Mouse (Mus musculus) kidney, postnatal 36 days (tissue): ENCODE results near the gene Daam1.
A peak's percentile ranks its signal among the peaks of the same experiment; 100 is the strongest.

ENCODE experiments used
- DNase-seq, 2 experiments: peaks; one replicate each; pipeline ENCODE4 v3.0.0; 2021 to 2022; ENCODE audit warnings: mixed read lengths in 2 of 2

Daam1 gene

DNA sequence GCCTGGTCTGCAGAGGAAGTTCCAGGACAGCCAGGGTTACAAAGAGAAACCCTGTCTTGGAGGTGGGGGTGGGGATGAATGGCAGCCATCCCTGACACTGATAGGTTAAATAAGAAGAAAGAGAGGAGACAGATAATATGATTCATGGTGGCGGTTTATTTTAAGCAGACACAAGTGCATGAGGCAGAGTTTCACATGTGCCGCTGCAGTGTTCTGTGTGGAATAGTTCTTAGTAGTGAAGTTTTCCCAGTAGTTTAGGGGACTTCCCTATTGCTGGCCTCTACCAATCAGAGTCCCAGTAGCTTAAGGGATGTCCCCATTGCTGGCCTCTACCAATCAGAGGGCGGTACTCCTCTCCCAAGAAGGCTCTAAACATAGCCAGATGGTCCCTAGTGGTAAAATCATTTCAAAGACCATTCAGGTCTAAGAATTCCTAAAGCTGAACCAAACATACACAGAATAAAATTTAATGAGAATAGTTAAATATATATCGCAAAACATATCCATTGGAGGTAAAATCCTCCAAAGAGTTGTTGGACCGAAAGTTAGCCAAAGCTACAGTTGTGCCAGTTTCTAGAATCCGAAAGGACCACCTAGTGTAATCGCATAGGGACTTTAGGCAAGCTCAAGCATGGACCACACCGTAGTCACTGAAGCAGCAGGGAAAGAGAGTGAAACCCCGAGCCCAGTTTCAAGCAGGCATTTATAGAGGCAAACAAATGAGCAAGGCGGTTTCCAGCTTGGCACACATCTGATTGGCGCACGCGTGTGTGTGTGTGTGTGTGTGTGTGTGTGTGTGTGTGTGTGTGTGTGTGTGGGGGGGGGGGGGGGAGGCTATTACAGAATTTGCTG, 178.4 kb downstream of the Daam1 start:
- DNase-seq = no peak

DNA sequence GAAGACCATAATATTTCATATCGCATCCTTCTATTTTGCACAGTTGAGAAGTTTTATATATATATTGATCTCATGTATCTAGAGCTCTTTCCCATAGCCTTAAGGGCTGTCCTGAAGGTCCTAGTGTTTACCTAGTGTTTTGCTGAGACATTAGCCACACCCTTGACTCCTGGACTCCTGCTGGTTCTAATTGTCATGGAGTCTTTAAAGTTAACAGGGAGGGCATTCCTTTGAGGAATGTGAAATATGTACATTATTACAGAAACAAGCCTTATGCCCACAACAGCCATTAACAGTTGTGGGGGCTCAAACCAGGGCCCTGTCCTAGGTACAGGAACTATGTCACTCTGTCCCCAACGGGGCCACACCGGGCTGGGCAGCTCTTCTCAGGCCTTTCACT, 180.5 kb downstream of the Daam1 start:
- no peak for DNase-seq

DNA sequence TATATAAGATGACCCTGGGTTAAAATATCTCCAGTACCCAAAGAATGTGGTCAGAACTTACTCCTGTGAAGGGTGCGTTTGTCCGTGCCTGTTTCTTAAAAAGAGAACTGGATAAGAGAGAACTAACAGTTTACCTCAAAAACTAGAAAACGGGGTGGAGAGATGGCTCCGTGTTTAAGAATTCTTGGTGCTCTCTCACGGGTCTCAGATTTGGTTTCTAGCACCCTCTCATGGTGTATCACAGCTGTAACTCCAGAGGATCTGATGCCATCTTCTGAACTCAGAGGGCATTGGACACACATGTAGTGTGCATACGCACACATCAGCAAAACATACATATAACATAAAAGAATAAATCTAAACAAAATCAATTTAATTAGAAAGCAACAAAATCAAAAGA, 181.2 kb downstream of the Daam1 start:
- no peak for DNase-seq

DNA sequence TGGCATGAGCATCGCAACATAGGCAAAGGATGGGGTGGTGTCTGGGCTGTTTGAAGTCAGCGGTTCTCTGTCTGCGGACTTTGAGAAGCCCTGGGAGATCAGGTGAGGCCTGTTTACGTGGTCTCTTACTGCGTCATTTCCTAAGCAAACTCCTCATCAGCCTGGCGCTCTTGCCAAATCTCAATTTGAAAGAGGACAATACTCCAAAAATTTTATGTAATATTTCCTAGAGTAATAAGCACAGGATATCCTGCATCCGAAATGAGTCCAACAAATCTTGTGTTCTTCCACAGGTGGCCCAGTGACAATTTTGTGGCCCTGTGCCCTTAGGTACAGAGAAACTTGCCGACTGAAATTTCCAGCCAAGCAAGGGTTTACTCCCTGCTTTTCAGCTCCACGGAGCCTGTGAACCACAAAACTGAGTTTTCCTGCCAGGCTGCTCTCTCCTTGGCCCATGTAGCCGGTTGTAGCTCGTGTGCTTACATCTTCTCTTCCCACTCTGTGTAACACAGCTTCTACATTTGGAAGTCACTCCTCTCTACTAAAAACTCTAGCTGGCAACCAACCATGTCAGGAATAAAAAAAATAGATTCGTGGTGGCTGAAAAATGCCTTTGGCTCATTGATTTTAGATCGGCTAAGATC, 183.0 kb downstream of the Daam1 start:
- DNase-seq = peak in 1 of 2 experiments; percentile 19

DNA sequence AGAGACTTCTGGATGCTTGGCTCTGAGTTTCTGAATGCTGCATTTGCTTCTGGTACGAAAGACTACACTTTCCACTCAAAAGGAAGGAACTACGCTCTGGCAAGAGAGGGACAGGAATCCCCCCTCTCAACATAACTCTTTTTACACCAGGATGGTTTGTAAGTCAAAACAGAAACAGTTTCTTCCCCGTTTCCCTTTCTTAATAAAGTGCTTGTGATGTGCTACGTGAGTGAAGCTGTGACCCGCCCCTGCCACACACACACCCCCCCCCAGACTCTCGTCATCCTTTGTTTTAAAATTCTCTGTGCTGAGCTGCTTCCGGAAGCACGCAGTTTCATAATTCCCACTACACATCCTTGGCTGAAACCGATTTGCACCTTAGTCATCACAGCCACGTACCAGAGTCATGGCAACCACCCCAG, 183.5 kb downstream of the Daam1 start:
- no peak for DNase-seq

DNA sequence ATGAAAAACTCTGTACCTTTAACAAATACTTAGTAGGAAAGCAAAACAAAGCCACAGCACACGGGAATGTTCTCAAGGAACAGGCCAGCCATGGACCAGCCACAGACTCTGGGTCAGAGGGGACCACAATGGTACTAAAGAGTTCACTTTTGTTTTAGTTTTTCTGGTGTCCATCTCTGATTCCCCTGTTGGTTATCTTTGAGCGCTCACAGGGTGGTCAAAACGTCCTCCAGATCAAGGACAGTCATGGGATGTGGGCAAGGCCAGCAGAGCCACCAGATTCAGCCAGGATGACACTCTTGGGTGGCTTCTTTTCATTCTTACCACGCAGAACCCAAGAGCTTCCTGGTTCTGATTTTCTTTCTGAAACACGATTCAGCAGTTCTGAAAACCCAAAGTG, 184.4 kb downstream of the Daam1 start:
- no peak for DNase-seq

DNA sequence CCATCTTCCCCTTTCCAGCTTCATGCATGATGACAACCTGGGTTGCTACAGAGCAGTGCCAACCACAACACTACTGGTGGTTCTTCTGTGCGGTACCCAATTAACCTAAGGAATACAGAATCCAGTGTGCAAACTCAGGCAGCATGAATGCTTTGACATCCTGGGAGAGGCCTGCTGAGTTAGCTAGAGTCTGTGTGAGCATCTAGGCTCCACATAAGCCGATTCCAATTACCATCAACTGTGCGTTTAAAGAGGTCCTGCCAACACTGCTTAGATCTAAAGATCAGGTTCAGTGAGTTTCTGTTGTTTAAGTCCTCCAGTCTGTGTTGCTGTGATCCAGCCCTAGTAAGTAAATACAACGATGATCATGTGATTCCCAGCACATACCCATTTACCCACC, 189.4 kb downstream of the Daam1 start:
- no peak for DNase-seq

DNA sequence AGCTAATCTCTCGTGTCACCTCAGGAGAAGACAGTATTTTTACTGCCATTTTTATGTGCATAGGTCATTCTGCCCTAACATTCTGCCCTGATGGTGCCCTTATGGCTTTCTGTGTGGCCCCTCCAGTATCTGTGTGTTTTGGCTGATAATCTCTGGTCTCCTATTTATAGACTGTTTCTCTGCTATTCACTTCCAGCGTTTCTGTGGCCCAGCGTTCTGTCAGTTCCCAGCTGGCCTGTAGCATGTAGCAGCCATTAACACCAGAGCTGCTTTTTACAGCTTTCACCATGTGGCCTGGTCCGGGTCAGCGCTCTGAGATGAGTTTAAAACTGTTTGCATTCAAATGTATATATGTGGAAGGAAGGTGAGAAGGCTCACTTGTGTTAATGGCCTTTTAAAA, 190.7 kb downstream of the Daam1 start:
- peak; percentile 18 to 46 for DNase-seq

DNA sequence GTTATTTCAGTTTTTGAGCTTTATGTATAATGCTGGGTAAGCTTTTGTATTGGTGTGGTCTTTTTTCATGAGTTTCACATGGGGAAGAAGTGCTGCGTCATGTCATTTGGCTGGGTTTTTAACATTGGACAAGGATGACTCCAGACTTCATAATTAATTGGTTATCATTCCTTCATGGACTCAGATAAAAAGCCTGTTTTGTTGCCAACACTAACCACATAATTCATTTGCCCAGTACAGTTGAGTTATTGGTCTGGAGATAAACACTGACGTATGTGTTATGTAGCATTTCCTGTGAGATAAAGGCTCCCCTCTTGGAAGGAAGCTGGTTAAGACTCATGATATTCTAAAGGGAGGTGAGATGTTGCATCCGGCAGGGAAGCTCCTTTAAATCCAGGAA, 191.9 kb downstream of the Daam1 start:
- DNase-seq = no peak

DNA sequence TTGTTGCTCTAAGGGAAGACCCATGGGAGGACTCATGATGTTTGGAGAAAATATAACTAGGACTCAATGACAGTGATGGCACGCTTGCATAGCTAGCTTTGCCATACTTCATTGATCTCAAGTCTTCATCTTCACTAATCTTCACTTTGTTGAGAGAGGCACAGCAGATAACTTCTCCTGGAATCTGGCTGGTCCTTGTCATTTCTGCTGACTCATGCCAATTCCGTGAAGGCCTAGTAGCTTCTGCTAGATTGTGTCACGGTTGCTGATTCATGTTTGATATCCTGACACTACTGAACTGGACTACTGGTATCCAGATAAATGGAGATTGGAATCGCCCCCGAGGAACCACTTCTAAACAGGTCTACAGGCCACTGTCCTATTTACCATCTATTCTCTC, 192.7 kb downstream of the Daam1 start:
- DNase-seq = no peak

DNA sequence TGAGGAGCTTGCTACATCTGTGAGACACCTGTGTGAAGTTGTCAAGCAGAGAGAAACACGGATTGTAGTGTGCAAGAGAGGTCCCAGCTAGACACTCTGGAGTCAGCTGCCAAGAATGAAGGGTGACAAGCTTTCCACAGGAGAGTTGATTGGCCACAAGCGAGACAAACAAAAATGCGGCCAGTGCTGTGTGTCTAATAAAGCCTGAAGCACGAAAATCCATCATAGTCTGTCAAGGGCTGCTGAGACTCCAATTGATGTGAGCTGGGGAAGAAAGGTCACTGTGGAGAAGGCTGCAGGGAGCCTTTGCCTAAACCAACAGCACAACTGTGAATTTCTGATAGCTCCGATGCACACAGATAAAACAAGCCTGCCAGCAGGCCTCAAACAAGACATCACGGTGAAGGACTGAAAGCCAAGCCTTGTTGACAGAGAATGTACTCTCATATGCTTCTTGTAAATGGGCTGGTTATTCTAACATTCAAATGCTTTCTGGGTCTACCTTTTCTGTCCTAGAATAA, 194.5 kb downstream of the Daam1 start:
- no peak for DNase-seq

DNA sequence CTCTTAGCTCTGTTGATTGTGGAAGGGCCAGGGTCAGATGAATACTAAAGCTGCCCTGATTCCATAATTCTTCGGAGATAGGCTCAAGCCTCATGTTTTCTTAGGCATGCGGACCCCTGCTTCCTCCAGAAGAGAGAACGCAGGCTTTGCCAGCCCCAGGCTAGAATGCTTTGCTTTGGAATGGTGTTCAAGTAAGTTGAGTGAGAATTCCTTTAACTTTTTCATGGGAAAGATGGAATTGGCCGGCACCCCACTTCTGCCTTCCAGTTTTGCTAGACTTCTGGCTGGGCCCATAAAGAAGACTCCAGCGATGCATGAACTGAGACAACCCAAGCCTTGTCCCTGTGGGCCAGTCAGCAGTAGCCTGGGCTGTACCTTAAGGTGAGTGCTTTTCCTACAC, 200.3 kb downstream of the Daam1 start:
- peak in 1 of 2 experiments; percentile 7 for DNase-seq

DNA sequence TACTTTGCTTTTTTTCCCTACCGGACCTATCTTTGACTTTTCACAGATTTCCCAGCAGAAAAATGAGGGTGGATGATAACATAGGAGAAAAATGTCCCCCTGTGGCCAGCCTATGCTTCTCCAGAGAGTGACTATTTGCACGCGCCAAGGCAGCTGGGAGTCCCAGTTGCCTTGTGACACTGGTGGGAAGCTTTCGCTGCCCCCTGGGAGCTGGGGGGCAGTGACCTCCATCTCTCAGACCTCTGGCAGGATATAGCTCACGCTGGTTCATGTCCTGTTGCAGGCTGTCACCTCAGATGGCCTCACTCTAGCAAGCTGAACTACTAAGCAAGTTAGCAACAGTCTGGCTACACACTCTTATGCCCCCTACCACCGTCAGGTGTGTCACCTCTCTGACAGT, 200.9 kb downstream of the Daam1 start:
- DNase-seq = peak; percentile 62 to 68

DNA sequence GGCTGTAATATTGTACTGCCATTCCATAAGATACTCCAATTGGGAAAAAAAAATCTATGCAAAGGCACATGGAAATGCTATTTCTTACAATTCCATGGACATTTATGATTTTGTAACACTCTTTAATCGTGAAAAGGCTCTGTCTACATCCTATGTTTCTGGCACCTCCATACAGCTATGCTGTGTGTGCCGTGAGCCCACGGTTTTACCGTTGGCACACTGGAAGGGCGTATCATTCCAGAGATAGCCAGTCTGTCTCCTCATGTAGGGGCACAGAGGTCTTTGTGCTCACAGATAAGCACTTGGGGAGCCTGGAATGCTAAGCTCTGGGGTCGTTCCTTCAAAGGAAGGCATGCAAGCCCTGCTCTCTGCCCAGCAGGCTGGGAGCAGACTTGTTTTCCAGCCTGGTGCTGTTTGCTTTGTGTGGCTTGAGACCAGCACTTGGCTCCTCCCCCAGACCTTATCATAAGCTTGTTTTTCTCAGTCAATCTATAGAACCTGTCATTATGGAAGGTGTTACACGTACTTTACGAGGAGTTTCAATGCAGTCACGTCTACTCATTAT, 205.3 kb downstream of the Daam1 start:
- no peak for DNase-seq

DNA sequence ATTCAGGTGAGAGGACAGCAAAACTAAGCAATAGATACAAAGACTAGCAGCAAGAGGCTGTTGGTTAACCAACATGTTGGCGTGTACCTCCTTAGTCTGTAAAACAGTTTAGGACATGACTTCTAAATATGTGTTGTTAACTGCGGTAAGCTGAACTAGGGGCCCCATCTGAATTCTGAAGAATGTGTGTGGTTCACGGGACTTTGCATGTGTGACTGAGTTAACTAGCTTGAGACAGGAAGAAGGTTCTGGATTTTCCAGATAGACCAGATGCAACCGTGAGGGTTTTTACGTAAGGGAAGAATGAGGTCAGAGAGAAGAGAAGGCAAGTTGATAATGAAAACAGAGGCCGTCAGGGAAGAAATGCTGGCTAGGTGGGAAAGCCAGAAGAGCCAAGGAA, 206.2 kb downstream of the Daam1 start:
- DNase-seq = no peak

DNA sequence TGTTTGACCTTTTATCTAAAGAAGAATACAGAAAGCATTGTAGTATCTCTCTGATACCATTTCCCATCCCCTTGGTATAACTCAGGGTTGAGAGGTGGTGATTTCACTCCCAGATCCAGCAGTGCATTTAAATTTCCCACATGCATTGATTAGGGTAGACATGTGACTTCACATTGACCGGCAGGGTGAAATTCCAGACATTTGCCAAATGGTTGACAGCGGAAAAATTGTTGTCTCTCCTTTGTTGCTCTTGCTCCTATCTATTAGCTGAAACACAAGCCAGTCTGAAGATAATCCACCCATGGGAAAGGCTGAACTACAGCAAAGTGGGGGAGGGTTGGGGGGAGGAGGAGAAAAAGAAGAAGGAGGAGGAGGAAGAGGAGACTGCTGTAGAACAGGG, 208.0 kb downstream of the Daam1 start:
- no peak for DNase-seq

DNA sequence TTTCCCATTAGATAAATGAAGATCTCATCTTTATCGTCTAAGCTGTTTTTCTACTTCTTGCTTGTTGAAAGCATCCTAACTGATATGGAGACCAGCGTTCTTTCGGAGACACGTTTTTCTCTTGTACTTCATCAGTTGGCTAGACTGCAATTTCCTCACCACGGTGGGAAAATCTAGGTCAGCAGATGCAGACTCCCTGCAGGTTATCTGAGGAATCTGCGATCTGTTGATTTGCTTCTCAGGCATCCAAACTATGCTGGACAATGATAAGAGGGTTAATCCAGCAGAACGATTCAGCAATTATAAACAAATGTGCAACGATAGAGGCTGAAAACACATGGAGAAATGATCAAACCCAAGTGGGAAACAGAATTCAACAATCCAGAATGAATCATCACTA, 208.6 kb downstream of the Daam1 start:
- DNase-seq = no peak

DNA sequence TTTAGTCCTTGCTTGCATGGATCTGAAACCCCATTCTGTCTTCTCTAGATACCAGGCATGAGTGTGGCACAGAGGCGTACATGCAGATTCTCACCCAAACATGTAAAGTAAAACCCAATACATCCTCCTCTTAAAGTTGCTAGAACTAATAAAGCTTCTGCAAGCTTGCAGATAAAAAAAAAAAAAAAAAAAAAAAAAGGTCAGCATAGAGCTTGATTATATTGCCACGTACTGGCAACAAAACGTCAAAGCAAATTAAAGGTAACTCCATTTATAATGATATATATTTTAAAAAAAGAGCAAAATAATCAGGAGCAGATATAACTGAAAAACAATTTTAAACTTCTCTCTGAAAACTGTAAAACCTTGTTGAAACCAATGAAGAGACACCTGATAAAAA, 210.4 kb downstream of the Daam1 start:
- no peak for DNase-seq
